Mouse (Mus musculus) layer of hippocampus, postnatal 14 days (tissue): ENCODE measurements at regions not wholly inside any gene's neighbourhood (a gene's known extent, or its start where the extent isn't known, plus 50 kb on each side); places are given as distances from the start of the nearest gene placed in this dataset.

Experiments used
- DNase-seq, 2 experiments: peaks; one replicate each; pipeline ENCODE4 v3.0.0; 2021 to 2022; ENCODE audit warnings: low spot score in 2 of 2, mixed read lengths in 1 of 2

- DNase-seq, result peak; percentile 86 to 87
Observed at GRCm38 (mm10) chr5:74943737-74944403, 100.7 kb downstream of the Chic2 start.

GRCm38 (mm10) chr5:74941426-74941825 lies 103.1 kb downstream of the Chic2 start:
- peak in 1 of 2 experiments; percentile 15 for DNase-seq

- no peak for DNase-seq
Observed at GRCm38 (mm10) chr5:74937416-74937940, 107.1 kb downstream of the Chic2 start.

- no peak for DNase-seq
Observed at GRCm38 (mm10) chr5:74936087-74936486, 108.5 kb downstream of the Chic2 start.

- no peak for DNase-seq
Observed at GRCm38 (mm10) chr5:74935676-74936075, 108.9 kb downstream of the Chic2 start.

- no peak for DNase-seq
Observed at GRCm38 (mm10) chr5:74933276-74933675, 111.3 kb downstream of the Chic2 start.

- no peak for DNase-seq
Observed at GRCm38 (mm10) chr5:74932206-74932605, 112.4 kb downstream of the Chic2 start.

- no peak for DNase-seq
Observed at GRCm38 (mm10) chr5:74931765-74932164, 112.8 kb downstream of the Chic2 start.

- no peak for DNase-seq
Observed at GRCm38 (mm10) chr5:74927543-74927942, 117.0 kb downstream of the Chic2 start.

- no peak for DNase-seq
Observed at GRCm38 (mm10) chr5:74925769-74926168, 118.8 kb downstream of the Chic2 start.

GRCm38 (mm10) chr5:74924031-74924533 lies 120.5 kb downstream of the Chic2 start:
- DNase-seq, result no peak

- DNase-seq, result no peak
Observed at GRCm38 (mm10) chr5:74923337-74923736, 121.2 kb downstream of the Chic2 start.

GRCm38 (mm10) chr5:74922881-74923280 lies 121.7 kb downstream of the Chic2 start:
- no peak for DNase-seq

- no peak for DNase-seq
Observed at GRCm38 (mm10) chr5:74920939-74921338, 123.6 kb downstream of the Chic2 start.

- no peak for DNase-seq
Observed at GRCm38 (mm10) chr5:74920490-74920889, 124.1 kb downstream of the Chic2 start.

GRCm38 (mm10) chr5:74905504-74906061 lies 139.0 kb downstream of the Chic2 start:
- no peak for DNase-seq

GRCm38 (mm10) chr5:74904927-74905503 lies 139.6 kb downstream of the Chic2 start:
- no peak for DNase-seq

GRCm38 (mm10) chr5:74904327-74904726 lies 140.2 kb downstream of the Chic2 start:
- DNase-seq, result no peak

GRCm38 (mm10) chr5:74903711-74904110 lies 140.9 kb downstream of the Chic2 start:
- no peak for DNase-seq

GRCm38 (mm10) chr5:74897133-74897532 lies 147.4 kb downstream of the Chic2 start:
- no peak for DNase-seq

GRCm38 (mm10) chr5:74893276-74893675 lies 151.3 kb downstream of the Chic2 start:
- no peak for DNase-seq

- no peak for DNase-seq
Observed at GRCm38 (mm10) chr5:74891541-74891940, 153.0 kb downstream of the Chic2 start.
